Comparison of ENCODE assay signal across 23 mouse cellular contexts in genomic region chr6:71374311-71374829, GRCm38 (mm10). TPM values are rescaled to one million over a fixed set of nuclear protein-coding genes. Genes with fewer than 3 reads are reported as not detected.
"Had no signal": no experiment of that assay in that cellular context is flagged by ENCODE, and none has a peak within 500 bp of the region (broad histone marks: within the 10 kb centered on the region; RNA-seq: fewer than 3 reads in every experiment).

No protein-coding gene starts in this region.

- H3K36me3 ChIP-seq: limb, embryonic 12.5 days; limb, embryonic 15.5 days; midbrain, embryonic 10.5 days; midbrain, embryonic 13.5 days; neural tube, embryonic 13.5 days; stomach, embryonic 15.5 days had no signal

- H3K27ac ChIP-seq: kidney, postnatal 0 days; limb, embryonic 12.5 days; limb, embryonic 15.5 days; liver, embryonic 14.5 days; midbrain, embryonic 10.5 days; midbrain, embryonic 13.5 days; neural tube, embryonic 13.5 days; stomach, embryonic 15.5 days had no signal

- H3K4me3 ChIP-seq: limb, embryonic 12.5 days; limb, embryonic 15.5 days; megakaryocyte, embryonic 14.5 days; midbrain, embryonic 10.5 days; midbrain, embryonic 13.5 days; myocyte; neural tube, embryonic 13.5 days; stomach, embryonic 15.5 days had no signal

- H3K4me1 ChIP-seq: limb, embryonic 12.5 days; limb, embryonic 15.5 days; megakaryocyte, embryonic 14.5 days; midbrain, embryonic 10.5 days; midbrain, embryonic 13.5 days; stomach, embryonic 15.5 days had no signal

- H3K27me3 ChIP-seq: limb, embryonic 12.5 days; limb, embryonic 15.5 days; midbrain, embryonic 13.5 days; neural tube, embryonic 13.5 days; stomach, embryonic 15.5 days had no signal

- DNase-seq: kidney, adult 2 months; kidney, postnatal 36 days; left cerebral cortex, postnatal 4 days; liver, postnatal 0 days; lung, embryonic 14.5 days; retina, postnatal 1 day; right cerebral cortex, postnatal 25 days had no signal

- H3K9me3 ChIP-seq: limb, embryonic 12.5 days; limb, embryonic 15.5 days; midbrain, embryonic 10.5 days; midbrain, embryonic 13.5 days; neural tube, embryonic 13.5 days; stomach, embryonic 15.5 days had no signal

- ATAC-seq: inflammation-experienced regulatory T-cells, adult 6 months; intestine, embryonic 16.5 days; liver, postnatal 0 days; lung, postnatal 0 days; midbrain, embryonic 13.5 days; midbrain, embryonic 16.5 days had no signal

- H3K4me2 ChIP-seq: limb, embryonic 12.5 days; limb, embryonic 15.5 days; liver, embryonic 11.5 days; lung, embryonic 14.5 days; midbrain, embryonic 13.5 days; neural tube, embryonic 13.5 days; stomach, embryonic 15.5 days had no signal

- H3K9ac ChIP-seq: limb, embryonic 12.5 days; limb, embryonic 15.5 days; liver, embryonic 14.5 days; liver, postnatal 0 days; lung, embryonic 14.5 days; midbrain, embryonic 13.5 days; neural tube, embryonic 13.5 days; stomach, embryonic 15.5 days had no signal

RNA-seq across cellular contexts. Expression of gene Cd8a, which starts 1.1 kb away (rescaled TPM):
- polyA plus RNA-seq: intestine, embryonic 16.5 days; kidney, embryonic 14.5 days; limb, embryonic 15.5 days; liver, embryonic 11.5 days; liver, embryonic 14.5 days; lung, embryonic 14.5 days; midbrain, embryonic 10.5 days; midbrain, embryonic 13.5 days; midbrain, embryonic 16.5 days; myocyte; neural tube, embryonic 13.5 days had no signal

RNA-seq across cellular contexts. Expression of gene Cd8b1, which starts 51.8 kb away (rescaled TPM):
- polyA plus RNA-seq: intestine, embryonic 16.5 days; kidney, embryonic 14.5 days; limb, embryonic 12.5 days; limb, embryonic 15.5 days; liver, embryonic 11.5 days; liver, embryonic 14.5 days; liver, postnatal 0 days; lung, embryonic 14.5 days; midbrain, embryonic 13.5 days; midbrain, embryonic 16.5 days; myocyte; neural tube, embryonic 13.5 days had no signal

RNA-seq across cellular contexts. Expression of gene Smyd1, which starts 52.3 kb away (rescaled TPM):
- polyA plus RNA-seq: midbrain, embryonic 13.5 days had no signal
